Mouse (Mus musculus): ENCODE measurements around the gene Rtp3. TPM values are rescaled to one million over a fixed set of nuclear protein-coding genes. Genes with fewer than 3 reads are reported as not detected.

The Rtp3 gene
- polyA plus RNA-seq, 1 experiment from 2014 or later, result 0.11 TPM

DNA sequence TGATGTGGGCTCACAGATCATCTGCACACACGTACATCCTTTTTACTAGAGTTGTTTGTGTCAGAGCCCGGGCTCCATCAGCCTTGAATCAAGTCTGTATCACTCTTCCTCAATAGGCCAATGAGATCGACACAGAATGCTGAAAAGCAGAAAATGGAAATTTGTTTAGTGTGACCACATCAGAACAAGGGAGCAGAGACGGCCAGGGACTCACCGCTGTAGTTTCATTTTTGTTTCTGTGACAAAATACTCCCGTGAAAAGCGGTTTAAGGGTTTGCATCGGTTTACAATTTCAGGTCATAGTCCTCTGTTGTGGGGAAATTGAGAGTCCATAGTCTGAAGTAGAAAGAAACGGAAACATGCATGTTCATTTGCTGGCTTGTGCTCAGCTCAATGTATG is 12.9 kb upstream of the Rtp3 start:
- Histone ChIP-seq H3K4me2 (no peak overlapping the region), H3K4me3 (ENCODE audit: low read depth, low read length) (no peak overlapping the region), H3K9me3 (ENCODE audit: control insufficient read depth, low read length) (no peaks in the 10 kb centered on the region), H3K36me3 (ENCODE audit: control insufficient read depth, insufficient read depth, low read length) (no peaks in the 10 kb centered on the region), H3K9ac (ENCODE audit: low read length) (no peak overlapping the region), H3K4me1 (ENCODE audit: control insufficient read depth, insufficient read depth, low read length) (no peaks in the 10 kb centered on the region), H3K27ac (ENCODE audit: low read depth, low read length) (no peak overlapping the region), H3K27me3 (ENCODE audit: control insufficient read depth, insufficient read depth, low read length) (no peaks in the 10 kb centered on the region)
- ATAC-seq (ENCODE audit: low FRiP score) (no peak), DNase-seq (ENCODE audit: low spot score, missing footprints) (no peak)
- WGBS, result 95% methylated on average over 9 of the region's 9 CpGs

- no peaks in the 10 kb centered on the region for H3K9me3 ChIP-seq (ENCODE audit: control insufficient read depth, low read length)
Measured at GRCm38 (mm10) chr9:111001621-111002020, 11.2 kb upstream of the Rtp3 start.

GRCm38 (mm10) chr9:110999856-111000255 is 9.5 kb upstream of the Rtp3 start:
- Histone ChIP-seq H3K36me3 (ENCODE audit: control insufficient read depth, insufficient read depth, low read length) (no peaks in the 10 kb centered on the region), H3K9me3 (ENCODE audit: control insufficient read depth, low read length) (no peaks in the 10 kb centered on the region), H3K4me1 (ENCODE audit: control insufficient read depth, insufficient read depth, low read length) (no peaks in the 10 kb centered on the region), H3K27me3 (ENCODE audit: control insufficient read depth, insufficient read depth, low read length) (no peaks in the 10 kb centered on the region), H3K4me3 (ENCODE audit: low read depth, low read length) (no peak overlapping the region), H3K27ac (ENCODE audit: low read depth, low read length) (no peak overlapping the region), H3K4me2 (no peak overlapping the region), H3K9ac (ENCODE audit: low read length) (no peak overlapping the region)
- WGBS, result 86% methylated on average over 10 of the region's 10 CpGs
- no peak for DNase-seq (ENCODE audit: low spot score, missing footprints)
- no peak for ATAC-seq (ENCODE audit: low FRiP score)

More at GRCm38 (mm10) chr9:111001621-111002020, 11.2 kb upstream of the Rtp3 start:
- no peak for DNase-seq (ENCODE audit: low spot score, missing footprints)
- ATAC-seq (ENCODE audit: low FRiP score), result no peak
- 83% methylated on average over 12 of the region's 12 CpGs for WGBS
- no peak overlapping the region for H3K27ac ChIP-seq (ENCODE audit: low read depth, low read length)
- no peaks in the 10 kb centered on the region for H3K36me3 ChIP-seq (ENCODE audit: control insufficient read depth, insufficient read depth, low read length)
- no peaks in the 10 kb centered on the region for H3K27me3 ChIP-seq (ENCODE audit: control insufficient read depth, insufficient read depth, low read length)
- no peaks in the 10 kb centered on the region for H3K4me1 ChIP-seq (ENCODE audit: control insufficient read depth, insufficient read depth, low read length)
- H3K9ac ChIP-seq (ENCODE audit: low read length), result no peak overlapping the region
- H3K4me3 ChIP-seq (ENCODE audit: low read depth, low read length), result no peak overlapping the region
- H3K4me2 ChIP-seq, result no peak overlapping the region

DNA sequence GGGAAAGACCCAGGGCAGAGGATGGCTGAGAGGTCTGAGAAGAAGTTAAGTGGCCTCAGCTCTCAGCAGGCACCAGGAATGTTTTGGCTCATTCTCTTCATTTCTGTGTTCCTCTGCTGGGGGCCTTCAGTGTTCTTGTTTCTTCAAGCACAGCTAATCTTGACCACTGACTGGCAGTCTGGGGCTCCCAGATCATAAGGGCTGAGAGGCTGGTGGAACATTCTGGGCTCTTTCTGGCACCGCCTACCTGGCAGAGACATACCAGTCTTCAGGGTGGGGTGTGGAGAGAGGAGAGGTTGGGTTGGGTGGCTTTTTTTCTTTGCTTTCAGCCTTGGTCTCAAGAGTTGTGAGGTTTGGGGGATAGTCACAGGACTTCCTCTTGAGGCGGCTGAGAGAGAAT is 8.7 kb upstream of the Rtp3 start:
- H3K4me2 ChIP-seq, result no peak overlapping the region
- no peaks in the 10 kb centered on the region for H3K27me3 ChIP-seq (ENCODE audit: control insufficient read depth, insufficient read depth, low read length)
- no peak overlapping the region for H3K27ac ChIP-seq (ENCODE audit: low read depth, low read length)
- DNase-seq (ENCODE audit: low spot score, missing footprints), result no peak
- WGBS, result 92% methylated on average over 2 of the region's 2 CpGs
- H3K9ac ChIP-seq (ENCODE audit: low read length), result no peak overlapping the region
- H3K36me3 ChIP-seq (ENCODE audit: control insufficient read depth, insufficient read depth, low read length), result no peaks in the 10 kb centered on the region
- no peak for ATAC-seq (ENCODE audit: low FRiP score)
- H3K9me3 ChIP-seq (ENCODE audit: control insufficient read depth, low read length), result no peaks in the 10 kb centered on the region
- no peaks in the 10 kb centered on the region for H3K4me1 ChIP-seq (ENCODE audit: control insufficient read depth, insufficient read depth, low read length)
- no peak overlapping the region for H3K4me3 ChIP-seq (ENCODE audit: low read depth, low read length)

- Histone ChIP-seq H3K4me2 (no peak overlapping the region), H3K4me1 (ENCODE audit: control insufficient read depth, insufficient read depth, low read length) (no peaks in the 10 kb centered on the region), H3K9ac (ENCODE audit: low read length) (no peak overlapping the region), H3K27ac (ENCODE audit: low read depth, low read length) (no peak overlapping the region), H3K27me3 (ENCODE audit: control insufficient read depth, insufficient read depth, low read length) (no peaks in the 10 kb centered on the region), H3K4me3 (ENCODE audit: low read depth, low read length) (no peak overlapping the region), H3K36me3 (ENCODE audit: control insufficient read depth, insufficient read depth, low read length) (no peaks in the 10 kb centered on the region), H3K9me3 (ENCODE audit: control insufficient read depth, low read length) (no peaks in the 10 kb centered on the region)
- 2% methylated on average over 5 of the region's 5 CpGs for WGBS
- DNase-seq (ENCODE audit: low spot score, missing footprints) (peak; percentile 95), ATAC-seq (ENCODE audit: low FRiP score) (no peak)
Measured at GRCm38 (mm10) chr9:110997245-110997644, 6.9 kb upstream of the Rtp3 start.

DNA sequence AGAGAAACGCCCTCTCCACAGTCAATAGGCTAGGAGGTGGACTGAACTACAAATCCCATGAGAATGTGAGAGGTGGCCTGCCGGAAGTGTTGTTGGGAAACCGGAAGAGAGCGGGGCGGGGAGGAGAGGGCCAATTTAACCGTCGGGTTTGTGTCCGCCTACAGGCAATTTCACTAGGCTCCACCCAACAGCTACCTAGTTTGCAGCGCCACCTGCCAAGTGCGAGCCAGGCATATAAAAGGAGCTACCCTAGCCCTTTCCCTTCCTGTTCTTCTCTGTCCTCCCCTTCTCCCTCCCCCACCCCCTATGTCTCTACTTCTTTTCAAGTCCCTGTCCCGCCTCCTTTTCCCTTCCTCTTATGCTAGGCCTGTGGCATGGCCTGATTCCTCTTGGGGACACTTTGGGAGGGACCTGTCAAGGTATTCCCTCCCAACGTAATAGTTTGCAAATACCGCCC is 4.4 kb upstream of the Rtp3 start:
- no peaks in the 10 kb centered on the region for H3K27me3 ChIP-seq (ENCODE audit: control insufficient read depth, insufficient read depth, low read length)
- ATAC-seq (ENCODE audit: low FRiP score) (peak; percentile 89), DNase-seq (ENCODE audit: low spot score, missing footprints) (peak; percentile 94)
- H3K9ac ChIP-seq (ENCODE audit: low read length), result peak overlapping the region; percentile 28
- H3K4me1 ChIP-seq (ENCODE audit: control insufficient read depth, insufficient read depth, low read length), result no peaks in the 10 kb centered on the region
- H3K4me2 ChIP-seq, result peak overlapping the region; percentile 41
- 10% methylated on average over 13 of the region's 13 CpGs for WGBS
- H3K36me3 ChIP-seq (ENCODE audit: control insufficient read depth, insufficient read depth, low read length), result no peaks in the 10 kb centered on the region
- peak overlapping the region; percentile 36 for H3K4me3 ChIP-seq (ENCODE audit: low read depth, low read length)
- no peak overlapping the region for H3K27ac ChIP-seq (ENCODE audit: low read depth, low read length)
- no peaks in the 10 kb centered on the region for H3K9me3 ChIP-seq (ENCODE audit: control insufficient read depth, low read length)

GRCm38 (mm10) chr9:110993281-110993709 is 2.9 kb upstream of the Rtp3 start:
- Histone ChIP-seq H3K4me2 (no peak overlapping the region), H3K4me1 (ENCODE audit: control insufficient read depth, insufficient read depth, low read length) (no peaks in the 10 kb centered on the region), H3K27me3 (ENCODE audit: control insufficient read depth, insufficient read depth, low read length) (no peaks in the 10 kb centered on the region), H3K9me3 (ENCODE audit: control insufficient read depth, low read length) (no peaks in the 10 kb centered on the region), H3K9ac (ENCODE audit: low read length) (no peak overlapping the region), H3K27ac (ENCODE audit: low read depth, low read length) (no peak overlapping the region), H3K4me3 (ENCODE audit: low read depth, low read length) (no peak overlapping the region), H3K36me3 (ENCODE audit: control insufficient read depth, insufficient read depth, low read length) (no peaks in the 10 kb centered on the region)
- ATAC-seq (ENCODE audit: low FRiP score) (no peak), DNase-seq (ENCODE audit: low spot score, missing footprints) (no peak)
- 46% methylated on average over 3 of the region's 3 CpGs for WGBS

- Histone ChIP-seq H3K9me3 (ENCODE audit: control insufficient read depth, low read length) (no peaks in the 10 kb centered on the region), H3K27ac (ENCODE audit: low read depth, low read length) (no peak overlapping the region), H3K27me3 (ENCODE audit: control insufficient read depth, insufficient read depth, low read length) (no peaks in the 10 kb centered on the region), H3K4me3 (ENCODE audit: low read depth, low read length) (no peak overlapping the region), H3K4me2 (no peak overlapping the region), H3K36me3 (ENCODE audit: control insufficient read depth, insufficient read depth, low read length) (no peaks in the 10 kb centered on the region), H3K4me1 (ENCODE audit: control insufficient read depth, insufficient read depth, low read length) (no peaks in the 10 kb centered on the region), H3K9ac (ENCODE audit: low read length) (no peak overlapping the region)
- DNase-seq (ENCODE audit: low spot score, missing footprints) (no peak), ATAC-seq (ENCODE audit: low FRiP score) (no peak)
- WGBS, result 91% methylated on average over 2 of the region's 2 CpGs
Measured at GRCm38 (mm10) chr9:110989543-110989942, 840 bp downstream of the Rtp3 start.

DNA sequence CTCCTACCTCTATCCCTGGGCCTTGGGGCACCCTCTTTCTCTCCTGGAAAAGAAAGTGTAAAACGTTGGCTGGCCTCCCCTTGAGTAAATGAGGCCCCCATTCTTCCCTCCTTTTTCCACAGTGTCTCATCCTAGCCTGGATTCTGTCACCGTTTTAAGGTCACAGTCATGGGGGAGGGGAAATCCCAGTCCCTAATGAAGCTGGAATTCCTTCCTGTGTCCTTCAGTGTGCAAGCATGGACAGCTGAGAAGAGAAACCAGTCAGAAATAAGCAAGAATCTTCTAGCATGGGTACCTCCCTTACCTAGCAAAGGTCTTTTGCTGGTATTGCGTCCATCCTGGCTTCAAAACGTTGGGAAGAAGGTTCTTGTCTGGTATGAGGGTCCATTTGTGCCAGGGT is 1.2 kb downstream of the Rtp3 start:
- 58% methylated on average over 4 of the region's 4 CpGs for WGBS
- Histone ChIP-seq H3K9ac (ENCODE audit: low read length) (no peak overlapping the region), H3K9me3 (ENCODE audit: control insufficient read depth, low read length) (no peaks in the 10 kb centered on the region), H3K4me1 (ENCODE audit: control insufficient read depth, insufficient read depth, low read length) (no peaks in the 10 kb centered on the region), H3K36me3 (ENCODE audit: control insufficient read depth, insufficient read depth, low read length) (no peaks in the 10 kb centered on the region), H3K4me3 (ENCODE audit: low read depth, low read length) (no peak overlapping the region), H3K27ac (ENCODE audit: low read depth, low read length) (no peak overlapping the region), H3K4me2 (no peak overlapping the region), H3K27me3 (ENCODE audit: control insufficient read depth, insufficient read depth, low read length) (no peaks in the 10 kb centered on the region)
- no peak for DNase-seq (ENCODE audit: low spot score, missing footprints)
- ATAC-seq (ENCODE audit: low FRiP score), result no peak

DNA sequence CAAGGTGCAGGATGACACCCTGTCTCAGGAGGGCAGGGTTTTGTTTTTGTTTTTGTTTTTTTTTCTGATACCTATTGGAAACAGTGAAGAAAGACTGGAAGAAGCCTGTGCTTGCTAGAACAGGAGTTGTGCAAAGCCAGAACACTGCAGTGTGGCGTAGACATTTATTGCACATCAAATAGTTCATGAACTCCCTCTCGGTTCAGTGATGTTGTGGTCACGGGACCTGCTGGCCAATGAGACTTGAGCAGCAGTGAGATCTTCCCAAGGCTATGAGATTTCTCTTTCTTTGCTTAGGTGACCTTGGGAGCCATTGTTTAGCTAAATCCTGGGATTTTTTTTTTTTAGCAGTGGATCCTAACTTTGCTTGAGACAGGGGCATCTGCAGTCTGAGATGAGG is 2.3 kb downstream of the Rtp3 start:
- ATAC-seq (ENCODE audit: low FRiP score), result no peak
- no peak overlapping the region for H3K4me2 ChIP-seq
- no peak overlapping the region for H3K27ac ChIP-seq (ENCODE audit: low read depth, low read length)
- no peaks in the 10 kb centered on the region for H3K27me3 ChIP-seq (ENCODE audit: control insufficient read depth, insufficient read depth, low read length)
- H3K4me3 ChIP-seq (ENCODE audit: low read depth, low read length), result no peak overlapping the region
- H3K9me3 ChIP-seq (ENCODE audit: control insufficient read depth, low read length), result no peaks in the 10 kb centered on the region
- no peak for DNase-seq (ENCODE audit: low spot score, missing footprints)
- WGBS, result 79% methylated on average over 3 of the region's 3 CpGs
- no peaks in the 10 kb centered on the region for H3K4me1 ChIP-seq (ENCODE audit: control insufficient read depth, insufficient read depth, low read length)
- no peaks in the 10 kb centered on the region for H3K36me3 ChIP-seq (ENCODE audit: control insufficient read depth, insufficient read depth, low read length)
- H3K9ac ChIP-seq (ENCODE audit: low read length), result no peak overlapping the region

Data from midbrain, embryonic 11.5 days (tissue).